Mouse (Mus musculus) bone marrow macrophage, adult 2 months (primary cell): ENCODE data around the gene Adgrl3. TPM values are rescaled to one million over a fixed set of nuclear protein-coding genes. Genes with fewer than 3 reads are reported as not detected.

ENCODE experiments used
- H3K27ac ChIP-seq: 2 replicates; pipeline ENCODE4 v1.5.1; 2012; ENCODE audit warnings: low read depth, low read length; ENCODE audit not compliant: insufficient read depth
- H3K4me1 ChIP-seq: 2 replicates; pipeline ENCODE4 v1.6.1; 2012; ENCODE audit warnings: low read length; ENCODE audit not compliant: control insufficient read depth, insufficient read depth
- H3K4me3 ChIP-seq: 2 replicates; pipeline ENCODE4 v1.5.1; 2012; ENCODE audit warnings: mild to moderate bottlenecking, low read length, moderate library complexity; ENCODE audit not compliant: insufficient read depth
- CTCF ChIP-seq: IDR thresholded peaks from 2 replicates; pipeline ENCODE4 v1.5.1; 2012; ENCODE audit warnings: low read depth, mild to moderate bottlenecking, low read length, moderate library complexity
- POLR2A ChIP-seq: IDR thresholded peaks from 2 replicates; pipeline ENCODE4 v1.6.1; 2012; ENCODE audit warnings: mild to moderate bottlenecking, low read depth, low read length, borderline replicate concordance
- polyA plus RNA-seq: library from polyadenylated mRNA; stranded (reverse); fragments of >200 nt; gene quantifications from 2 replicates; pipeline ENCODE4 v1.2.4, GENCODE M21; 2012; ENCODE audit not compliant: missing spikeins, insufficient read depth, insufficient read length

Adgrl3 gene
- polyA plus RNA-seq, 1 experiment, result not detected

DNA sequence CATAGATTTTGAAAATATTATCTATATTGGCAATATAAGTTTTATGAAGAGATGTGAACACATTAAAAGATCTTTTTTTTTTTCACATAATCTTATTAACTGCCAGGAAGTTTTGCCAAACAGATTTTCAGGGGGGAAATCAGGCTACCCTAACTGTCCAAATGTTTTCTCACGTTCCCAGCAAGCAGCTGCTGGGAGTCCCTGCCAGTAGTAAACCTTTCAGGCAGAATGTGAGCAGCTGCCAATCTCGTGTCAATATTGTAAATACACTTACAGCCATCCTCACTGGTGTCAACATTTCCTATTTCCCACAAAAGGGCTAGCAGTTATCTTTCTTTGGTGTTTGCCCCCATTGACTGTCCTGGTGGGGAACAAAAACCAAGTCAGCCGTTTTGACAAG, 107.7 kb downstream of the Adgrl3 start:
- TF ChIP-seq POLR2A (no peak), CTCF (no peak)

DNA sequence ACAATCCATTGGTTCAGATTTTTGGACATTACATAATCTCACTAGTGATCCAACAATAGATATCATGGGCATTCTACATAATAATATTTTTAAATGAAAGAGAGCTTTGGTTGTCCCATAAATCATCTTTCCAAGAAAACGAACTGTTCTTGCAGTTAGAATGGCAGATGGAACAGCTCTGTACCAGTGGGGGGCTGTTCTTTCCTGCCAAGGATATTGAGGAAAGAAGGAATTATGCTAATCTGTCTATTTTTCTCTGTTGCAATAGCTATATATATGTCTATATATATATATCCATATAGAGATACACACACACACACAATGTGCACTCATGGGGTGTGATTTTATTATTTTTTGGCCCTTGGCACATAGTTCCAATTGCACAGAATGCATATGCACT, 116.5 kb downstream of the Adgrl3 start:
- Histone ChIP-seq H3K27ac (no peak overlapping the region), H3K4me1 (no peaks in the 10 kb centered on the region), H3K4me3 (no peak overlapping the region)
- TF ChIP-seq CTCF (no peak), POLR2A (no peak)

More for the DNA sequence above, 107.7 kb downstream of the Adgrl3 start:
- no peak overlapping the region for H3K27ac ChIP-seq
- H3K4me3 ChIP-seq, result no peak overlapping the region
- no peaks in the 10 kb centered on the region for H3K4me1 ChIP-seq

- TF ChIP-seq CTCF (no peak), POLR2A (no peak)
- no peak overlapping the region for H3K4me3 ChIP-seq
Observed at GRCm38 (mm10) chr5:81155791-81156190, 135.9 kb downstream of the Adgrl3 start.

GRCm38 (mm10) chr5:81156281-81156680, 136.3 kb downstream of the Adgrl3 start:
- no peak overlapping the region for H3K27ac ChIP-seq
- TF ChIP-seq CTCF (no peak), POLR2A (no peak)
- no peaks in the 10 kb centered on the region for H3K4me1 ChIP-seq
- no peak overlapping the region for H3K4me3 ChIP-seq

More at GRCm38 (mm10) chr5:81155791-81156190, 135.9 kb downstream of the Adgrl3 start:
- Histone ChIP-seq H3K27ac (no peak overlapping the region), H3K4me1 (no peaks in the 10 kb centered on the region)

GRCm38 (mm10) chr5:81156796-81157195, 136.9 kb downstream of the Adgrl3 start:
- Histone ChIP-seq H3K4me3 (no peak overlapping the region), H3K4me1 (no peaks in the 10 kb centered on the region)
- no peak for TF ChIP-seq CTCF
- no peak for TF ChIP-seq POLR2A

DNA sequence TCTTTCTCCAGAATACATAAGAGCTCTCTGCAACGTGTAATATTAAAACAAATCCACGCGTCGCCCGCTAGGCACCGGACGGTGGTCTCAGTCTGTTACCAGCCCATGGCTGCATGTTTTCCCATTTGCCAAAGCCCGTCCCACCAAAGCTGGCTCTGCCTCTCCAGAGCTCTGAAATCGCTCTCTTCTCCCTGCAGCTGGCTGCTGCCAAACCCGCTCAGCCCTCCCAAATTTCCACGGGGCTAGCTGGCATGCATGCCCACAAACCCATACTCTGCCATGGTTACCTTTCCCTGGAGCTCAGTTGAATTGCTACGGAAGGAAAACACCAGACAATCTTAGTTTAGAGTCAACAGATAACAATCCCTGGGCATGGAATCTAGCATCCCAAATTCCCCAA, 139.1 kb downstream of the Adgrl3 start:
- TF ChIP-seq CTCF (no peak), POLR2A (no peak)
- H3K27ac ChIP-seq, result no peak overlapping the region
- H3K4me3 ChIP-seq, result no peak overlapping the region
- no peaks in the 10 kb centered on the region for H3K4me1 ChIP-seq

More at GRCm38 (mm10) chr5:81156796-81157195, 136.9 kb downstream of the Adgrl3 start:
- no peak overlapping the region for H3K27ac ChIP-seq

DNA sequence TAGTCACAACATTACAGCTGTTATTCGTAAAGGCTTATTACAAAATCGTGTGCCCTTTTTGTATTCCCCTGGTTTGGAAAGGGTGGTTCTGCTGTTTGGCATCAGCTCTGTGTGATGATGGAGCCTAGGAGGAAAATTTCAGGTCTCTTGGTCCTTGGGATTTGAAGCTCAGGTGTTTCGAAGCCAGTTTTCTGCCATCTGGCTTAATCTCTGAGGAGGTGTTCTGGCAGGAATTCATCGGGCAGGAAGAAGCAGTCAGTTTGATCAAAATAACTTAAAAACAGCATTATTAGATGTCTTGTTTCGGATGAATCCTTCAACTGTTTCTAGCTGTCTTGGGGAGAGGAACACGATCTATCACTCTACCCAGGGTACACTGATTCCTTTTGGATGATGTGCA, 140.5 kb downstream of the Adgrl3 start:
- H3K27ac ChIP-seq, result no peak overlapping the region
- TF ChIP-seq POLR2A, result no peak
- no peak for TF ChIP-seq CTCF
- no peak overlapping the region for H3K4me3 ChIP-seq
- no peaks in the 10 kb centered on the region for H3K4me1 ChIP-seq

DNA sequence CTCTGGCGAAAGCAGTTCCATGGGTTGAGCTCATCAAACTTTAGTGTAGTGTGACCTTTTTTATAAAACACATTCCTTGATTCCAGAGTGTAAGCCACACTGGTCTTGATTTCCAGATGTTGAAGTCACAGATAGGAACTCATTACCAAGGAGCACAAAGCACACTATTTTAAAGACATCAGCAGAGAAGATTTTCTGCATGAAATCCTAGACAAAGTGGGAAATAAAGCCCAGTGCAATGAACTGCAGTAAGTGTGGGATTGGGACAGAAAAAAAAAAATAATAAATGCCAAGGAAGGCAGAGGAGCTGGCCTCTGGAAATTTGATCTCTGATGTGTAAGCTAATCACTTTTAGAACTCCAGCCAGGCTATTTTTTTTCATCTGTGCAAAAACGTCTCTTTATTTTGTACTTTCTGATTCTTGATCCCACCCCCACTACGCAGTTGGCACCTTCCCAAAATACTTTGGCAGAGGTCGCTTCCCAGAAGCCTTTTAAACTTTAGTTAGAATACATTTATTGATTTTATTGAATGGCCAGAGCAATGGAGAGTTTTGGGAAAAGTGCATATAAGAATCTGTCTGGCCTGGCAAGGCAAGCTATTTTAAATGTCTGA, 169.0 kb downstream of the Adgrl3 start:
- TF ChIP-seq CTCF, result no peak
- no peak for TF ChIP-seq POLR2A
- Histone ChIP-seq H3K4me1 (no peaks in the 10 kb centered on the region), H3K27ac (no peak overlapping the region), H3K4me3 (no peak overlapping the region)

GRCm38 (mm10) chr5:81200354-81200753, 180.4 kb downstream of the Adgrl3 start:
- Histone ChIP-seq H3K27ac (no peak overlapping the region), H3K4me1 (no peaks in the 10 kb centered on the region), H3K4me3 (no peak overlapping the region)
- no peak for TF ChIP-seq CTCF
- TF ChIP-seq POLR2A, result no peak

- no peak overlapping the region for H3K27ac ChIP-seq
- H3K4me1 ChIP-seq, result no peaks in the 10 kb centered on the region
- TF ChIP-seq CTCF (no peak), POLR2A (no peak)
- no peak overlapping the region for H3K4me3 ChIP-seq
Observed at GRCm38 (mm10) chr5:81201885-81202284, 181.9 kb downstream of the Adgrl3 start.
